Mouse (Mus musculus): ENCODE measurements at regions not wholly inside any gene's neighbourhood (a gene's known extent, or its start where the extent isn't known, plus 50 kb on each side); places are given as distances from the start of the nearest gene placed in this dataset.
A peak's percentile ranks its signal among the peaks of the same experiment; 100 is the strongest.

- DNase-seq (ENCODE audit: low spot score in 2 of 2) = peak; percentile 53 to 61
Observed at GRCm38 (mm10) chr15:62092671-62093185, 1169.9 kb upstream of the A1bg start.

GRCm38 (mm10) chr15:62091746-62092659, 1169.2 kb upstream of the A1bg start:
- no peak for DNase-seq (ENCODE audit: low spot score in 2 of 2)

GRCm38 (mm10) chr15:62091144-62091543, 1168.3 kb upstream of the A1bg start:
- no peak for DNase-seq (ENCODE audit: low spot score in 2 of 2)

GRCm38 (mm10) chr15:62088341-62088740, 1165.5 kb upstream of the A1bg start:
- no peak for DNase-seq (ENCODE audit: low spot score in 2 of 2)

- no peak for DNase-seq (ENCODE audit: low spot score in 2 of 2)
Observed at GRCm38 (mm10) chr15:62087755-62088154, 1164.9 kb upstream of the A1bg start.

GRCm38 (mm10) chr15:62086037-62086436, 1163.2 kb upstream of the A1bg start:
- no peak for DNase-seq (ENCODE audit: low spot score in 2 of 2)

- no peak for DNase-seq (ENCODE audit: low spot score in 2 of 2)
Observed at GRCm38 (mm10) chr15:62083347-62083746, 1160.5 kb upstream of the A1bg start.

GRCm38 (mm10) chr15:62082539-62082938, 1159.7 kb upstream of the A1bg start:
- no peak for DNase-seq (ENCODE audit: low spot score in 2 of 2)

GRCm38 (mm10) chr15:62079155-62080109, 1156.6 kb upstream of the A1bg start:
- DNase-seq (ENCODE audit: low spot score in 2 of 2) = no peak

- DNase-seq (ENCODE audit: low spot score in 2 of 2) = no peak
Observed at GRCm38 (mm10) chr15:62076552-62077234, 1153.9 kb upstream of the A1bg start.

GRCm38 (mm10) chr15:62074735-62075134, 1151.9 kb upstream of the A1bg start:
- DNase-seq (ENCODE audit: low spot score in 2 of 2) = no peak

- no peak for DNase-seq (ENCODE audit: low spot score in 2 of 2)
Observed at GRCm38 (mm10) chr15:62073595-62073994, 1150.8 kb upstream of the A1bg start.

GRCm38 (mm10) chr15:62071311-62071710, 1148.5 kb upstream of the A1bg start:
- DNase-seq (ENCODE audit: low spot score in 2 of 2) = no peak

- DNase-seq (ENCODE audit: low spot score in 2 of 2) = no peak
Observed at GRCm38 (mm10) chr15:62068422-62069160, 1145.8 kb upstream of the A1bg start.

- no peak for DNase-seq (ENCODE audit: low spot score in 2 of 2)
Observed at GRCm38 (mm10) chr15:62064399-62064798, 1141.6 kb upstream of the A1bg start.

- DNase-seq (ENCODE audit: low spot score in 2 of 2) = no peak
Observed at GRCm38 (mm10) chr15:62057449-62057848, 1134.6 kb upstream of the A1bg start.

- no peak for DNase-seq (ENCODE audit: low spot score in 2 of 2)
Observed at GRCm38 (mm10) chr15:62056889-62057288, 1134.1 kb upstream of the A1bg start.

- no peak for DNase-seq (ENCODE audit: low spot score in 2 of 2)
Observed at GRCm38 (mm10) chr15:62056401-62056800, 1133.6 kb upstream of the A1bg start.

- DNase-seq (ENCODE audit: low spot score in 2 of 2) = no peak
Observed at GRCm38 (mm10) chr15:62055011-62055410, 1132.2 kb upstream of the A1bg start.

GRCm38 (mm10) chr15:62053420-62054239, 1130.8 kb upstream of the A1bg start:
- no peak for DNase-seq (ENCODE audit: low spot score in 2 of 2)
